Mouse (Mus musculus) thymus, postnatal 0 days (tissue): ENCODE data around the gene Rimbp2. TPM values are rescaled to one million over a fixed set of nuclear protein-coding genes. Genes with fewer than 3 reads are reported as not detected.

ENCODE experiments used
- DNase-seq: peaks from one replicate; pipeline ENCODE4 v3.0.0-alpha.2; 2015; ENCODE audit warnings: low spot score
- polyA plus RNA-seq: library from polyadenylated mRNA; unstranded; fragments of >200 nt; fragmentation: Nextera tagmentation; extraction: Ambion mirVana; gene quantifications from 2 replicates; pipeline ENCODE4 v1.2.1, GENCODE M21; 2015

Gene Rimbp2
- polyA plus RNA-seq, 1 experiment from 2014 or later, result not detected

DNA sequence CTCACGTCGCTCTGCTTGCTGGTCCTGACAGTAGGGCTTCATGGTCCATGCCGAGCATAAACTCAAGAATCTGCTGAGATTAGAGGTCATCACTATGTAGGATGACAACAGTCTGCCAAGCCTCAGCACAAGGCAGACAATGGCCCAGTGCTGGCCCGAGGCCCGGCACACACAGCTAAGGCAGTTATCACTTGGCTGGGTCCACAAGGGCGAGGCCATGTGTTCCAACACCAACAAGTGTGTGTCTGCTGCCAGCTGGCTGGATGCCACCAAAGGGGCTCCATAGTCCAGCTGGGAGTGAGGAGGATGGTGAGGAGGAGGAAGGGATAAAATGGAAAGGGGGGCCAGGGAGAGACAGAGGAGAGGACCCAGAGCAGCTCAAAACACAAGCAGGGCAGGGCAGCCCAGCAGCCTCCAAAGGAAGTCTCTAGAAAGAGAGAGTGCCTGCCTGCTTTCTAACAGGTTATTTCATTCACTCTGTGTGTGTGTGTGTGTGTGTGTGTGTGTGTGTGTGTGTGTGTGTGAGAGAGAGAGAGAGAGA is 17.9 kb downstream of the Rimbp2 start:
- DNase-seq, result no peak

DNA sequence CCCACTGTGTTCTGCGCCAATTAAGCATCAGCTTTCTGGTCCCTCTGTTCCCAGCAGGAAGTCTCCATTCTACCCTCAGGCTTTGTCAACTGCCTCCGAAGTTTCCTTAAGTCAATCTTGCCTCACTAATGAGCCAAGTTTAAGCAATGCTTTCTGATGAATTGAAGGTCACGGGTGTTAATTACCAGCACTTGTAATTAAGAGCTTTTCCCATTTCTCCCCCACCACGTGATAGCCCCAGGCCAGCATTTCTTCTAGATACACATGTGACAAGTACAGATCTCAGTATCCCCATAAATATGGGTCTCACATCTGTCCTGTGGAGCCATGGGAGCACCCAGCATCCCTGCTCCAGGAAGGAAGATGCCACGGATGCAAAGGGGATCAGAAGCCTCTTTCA is 20.5 kb downstream of the Rimbp2 start:
- no peak for DNase-seq

DNA sequence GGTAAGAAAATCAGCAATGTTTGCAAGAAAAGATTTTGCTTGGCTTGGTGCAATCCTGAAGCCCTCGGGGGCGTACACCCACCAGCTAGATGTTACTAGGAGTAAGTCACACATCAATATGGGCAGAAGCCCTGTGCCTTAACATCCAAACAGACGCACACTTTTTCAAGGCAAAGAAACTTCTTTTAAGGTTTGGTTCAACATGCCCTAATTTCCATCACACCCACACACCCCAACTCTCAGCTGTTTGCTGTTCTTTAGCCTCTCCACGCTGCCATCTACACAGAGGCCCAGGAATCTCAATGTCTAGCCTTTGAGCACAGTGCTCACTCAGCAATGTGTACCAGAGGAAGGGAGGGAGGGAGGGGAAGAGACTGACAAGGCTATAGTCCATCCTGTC is 28.2 kb downstream of the Rimbp2 start:
- DNase-seq, result no peak

DNA sequence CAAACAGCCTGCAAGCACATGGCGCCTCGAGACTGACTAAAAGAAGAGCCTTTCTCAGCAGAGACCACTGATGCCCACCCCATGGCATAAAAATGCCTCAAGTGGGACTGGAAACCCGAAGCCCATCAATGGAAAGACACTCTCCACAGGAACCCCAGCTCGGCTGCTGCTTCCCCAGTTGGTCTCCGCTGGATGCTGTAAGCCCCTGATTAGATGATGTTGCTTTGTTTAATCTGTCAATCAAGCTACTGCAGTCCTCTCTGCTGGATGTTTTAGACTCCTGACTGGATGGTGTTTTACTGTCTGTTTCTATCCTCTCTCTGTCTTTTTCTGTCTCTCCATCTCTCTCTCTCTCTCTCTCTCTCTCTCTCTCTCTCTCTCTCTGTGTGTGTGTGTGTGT is 33.2 kb downstream of the Rimbp2 start:
- DNase-seq, result no peak

DNA sequence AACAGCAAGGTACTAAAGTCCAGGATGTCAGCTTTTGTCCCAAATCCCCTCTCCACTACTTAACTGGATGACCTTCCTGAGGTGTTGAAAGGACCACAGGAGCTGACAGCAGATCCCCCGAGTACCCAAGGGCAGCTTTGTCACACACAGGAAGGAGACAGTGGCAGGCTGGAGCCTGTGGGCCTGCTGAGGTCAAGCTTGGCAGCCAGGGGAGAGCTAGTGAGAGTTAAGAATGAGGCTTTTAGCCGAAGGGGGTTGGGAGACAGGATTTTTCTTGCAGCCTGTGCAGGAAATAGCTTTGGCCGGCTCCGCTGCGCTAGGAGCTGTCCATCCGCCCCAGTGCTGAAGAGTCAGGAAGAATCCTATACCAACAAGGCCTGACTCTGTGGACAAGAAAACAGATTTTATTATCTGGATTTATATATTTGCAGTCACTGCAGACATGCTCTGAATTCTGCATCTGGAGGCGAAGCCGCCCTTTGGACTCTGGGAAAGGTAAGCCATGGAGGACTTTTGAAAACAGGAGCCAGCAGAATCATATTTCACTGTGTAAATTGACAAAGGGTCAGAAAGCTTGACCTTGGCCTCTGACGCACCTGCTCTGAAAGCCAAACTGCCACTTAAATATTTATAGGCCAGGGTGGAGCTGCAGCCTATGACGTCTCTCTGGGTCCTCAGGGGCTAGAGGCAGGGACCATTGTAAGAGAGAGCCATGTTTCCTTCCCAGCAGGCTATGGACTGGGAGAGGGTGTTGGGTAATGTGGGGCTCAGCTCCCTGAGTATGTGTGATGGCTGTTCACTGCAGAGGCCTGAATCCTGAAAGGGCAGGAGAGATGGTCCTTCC is 35.9 kb downstream of the Rimbp2 start:
- DNase-seq, result peak; percentile 3

DNA sequence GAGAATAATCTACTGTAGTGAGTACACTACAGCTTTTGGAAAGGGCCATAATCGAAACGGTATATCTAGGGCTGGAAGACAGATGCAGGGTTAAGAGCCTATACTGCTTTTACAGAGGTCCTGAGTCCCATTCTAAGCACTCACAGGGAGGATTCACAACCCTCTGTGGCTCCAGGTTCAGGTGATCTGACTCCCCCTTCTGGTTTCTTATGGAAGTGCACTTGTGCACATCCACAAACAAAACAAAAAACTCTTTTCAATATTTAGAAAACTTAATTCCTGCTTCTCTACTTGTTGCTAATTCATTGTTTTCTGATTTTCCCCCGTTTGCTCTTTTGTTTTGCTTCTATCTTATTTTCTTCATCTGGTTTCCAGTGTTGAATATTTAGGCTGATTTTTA is 39.5 kb downstream of the Rimbp2 start:
- no peak for DNase-seq

DNA sequence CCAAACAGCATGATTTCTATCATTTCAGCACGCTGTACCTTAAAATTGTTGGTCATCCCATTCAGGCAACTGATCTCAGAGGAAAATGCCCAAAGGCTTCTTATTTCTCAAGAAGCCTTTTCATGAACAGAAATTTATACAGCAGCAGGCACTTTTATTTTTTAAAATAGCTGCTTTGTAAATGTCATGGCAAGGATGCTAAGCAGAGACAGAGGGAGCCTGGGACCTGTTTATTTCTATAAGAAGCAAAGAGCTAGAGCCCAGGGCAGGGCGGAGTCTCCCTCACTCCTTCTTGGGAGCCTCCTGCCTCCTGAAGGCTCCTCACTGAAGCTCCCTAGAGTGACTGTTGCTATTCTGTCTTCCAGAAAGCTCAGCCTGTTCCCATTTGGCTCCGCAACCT is 40.9 kb downstream of the Rimbp2 start:
- DNase-seq, result no peak

DNA sequence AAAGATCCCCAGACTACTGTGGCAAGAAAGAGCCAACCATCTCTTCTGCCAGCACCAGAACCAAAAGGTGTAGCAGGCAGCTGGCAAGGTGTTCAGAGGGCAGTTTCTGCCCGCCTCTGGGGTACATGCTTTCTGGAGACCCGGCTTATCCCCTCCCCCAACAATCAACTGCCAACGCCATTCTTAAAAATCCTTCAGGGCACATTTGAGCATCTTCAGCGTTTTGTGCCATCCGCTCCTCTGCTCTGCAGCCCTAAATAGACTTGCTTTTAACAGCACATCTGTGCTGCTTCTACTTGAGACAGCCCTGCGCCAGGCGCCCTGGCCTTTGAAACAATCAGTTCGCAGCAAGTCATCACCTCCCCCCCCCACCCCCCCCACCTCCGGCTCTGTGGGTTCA is 41.7 kb downstream of the Rimbp2 start:
- DNase-seq, result no peak

DNA sequence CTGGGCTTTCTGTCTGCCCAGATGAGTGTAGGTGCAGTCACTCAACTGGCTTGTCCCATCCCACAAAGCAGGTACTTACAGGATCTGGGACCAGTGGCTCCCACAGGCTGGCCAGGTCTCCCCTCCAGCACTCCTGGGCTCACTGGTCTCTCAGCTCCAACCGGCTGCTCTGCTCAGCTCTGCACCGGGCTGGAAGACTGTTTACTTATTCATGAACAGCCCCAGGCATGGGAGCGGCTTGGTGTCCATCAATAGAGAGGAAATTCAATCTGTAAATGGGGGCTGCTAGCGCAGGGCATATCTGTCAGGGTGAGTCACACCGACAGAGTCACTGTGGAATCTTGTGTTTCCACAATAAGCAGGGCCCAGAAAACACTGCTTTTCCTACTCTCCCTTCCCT is 49.2 kb downstream of the Rimbp2 start:
- no peak for DNase-seq

DNA sequence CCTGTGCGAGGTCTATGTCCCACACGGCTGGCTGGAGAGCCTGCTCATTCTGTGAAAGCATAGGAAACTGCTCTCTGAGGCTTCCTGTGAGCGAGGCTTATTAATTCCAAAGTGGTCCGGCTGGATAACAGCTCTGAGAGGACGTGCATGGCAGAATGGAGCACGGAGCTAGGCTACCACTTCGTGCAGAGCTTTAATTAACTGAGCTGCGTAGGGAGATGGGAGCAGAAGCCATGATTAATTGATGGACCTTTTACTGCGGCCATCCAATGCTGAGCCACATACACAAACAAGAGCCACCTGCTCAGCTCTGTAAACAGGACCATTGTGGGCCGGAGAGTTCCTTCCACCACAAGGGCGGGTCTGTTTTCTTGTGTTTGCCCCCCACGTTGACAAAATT is 50.2 kb downstream of the Rimbp2 start:
- no peak for DNase-seq

DNA sequence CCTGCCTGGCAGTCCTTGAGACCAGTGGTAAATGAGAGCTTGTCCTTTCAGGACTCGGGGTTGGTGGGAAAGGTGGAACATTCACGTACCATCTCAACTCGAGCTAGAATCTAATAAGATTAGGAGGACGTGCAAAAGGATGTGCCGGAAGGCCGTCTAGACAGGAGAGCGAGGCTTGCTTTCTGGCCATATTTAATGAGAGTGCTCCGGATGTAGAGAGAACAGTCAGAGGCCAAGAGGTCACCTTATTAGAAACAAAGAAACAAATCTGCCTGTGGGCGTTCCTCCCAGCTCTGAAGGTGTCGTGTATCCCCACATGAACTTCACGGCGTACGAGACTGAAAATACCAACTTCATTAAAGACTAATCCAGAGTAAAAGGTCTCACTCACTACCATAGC is 53.3 kb downstream of the Rimbp2 start:
- no peak for DNase-seq

DNA sequence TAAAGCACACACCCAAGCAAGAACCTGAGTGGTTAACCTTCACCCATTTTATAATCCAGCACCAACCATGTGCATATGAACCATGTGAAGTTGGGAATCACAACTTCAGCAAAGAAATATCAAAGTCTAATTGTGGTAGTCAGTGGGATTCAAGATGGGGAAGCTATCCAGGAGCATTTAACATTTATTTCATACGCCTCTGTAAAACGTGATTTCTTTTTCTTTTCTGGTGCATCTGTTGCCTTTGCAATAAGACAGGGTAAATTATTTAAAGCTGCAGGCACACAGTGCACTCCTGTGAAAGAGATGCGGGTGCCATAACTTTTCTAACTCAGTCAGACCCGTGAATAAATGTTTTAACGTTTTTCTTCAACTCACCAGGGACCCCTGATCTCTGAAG is 58.4 kb downstream of the Rimbp2 start:
- DNase-seq, result no peak

DNA sequence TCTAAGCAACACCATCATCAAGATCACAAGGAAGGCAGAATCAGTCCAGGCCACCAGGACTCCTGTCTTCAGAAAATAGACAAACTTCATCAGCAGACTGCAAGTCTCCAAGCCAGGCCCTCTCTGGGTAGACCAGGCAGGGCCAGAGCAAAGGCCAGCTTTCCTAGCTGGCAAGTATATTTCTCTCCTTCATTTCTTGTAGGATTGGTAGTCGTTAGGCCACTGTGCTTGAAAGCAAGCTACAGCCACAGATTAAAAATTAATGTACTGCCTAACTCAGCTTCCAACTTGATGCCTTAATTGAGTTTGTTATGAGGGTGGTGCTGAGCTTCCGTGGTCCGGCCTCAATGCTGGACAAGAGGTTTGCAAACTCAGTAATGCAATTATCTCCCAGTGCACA is 65.7 kb downstream of the Rimbp2 start:
- no peak for DNase-seq

DNA sequence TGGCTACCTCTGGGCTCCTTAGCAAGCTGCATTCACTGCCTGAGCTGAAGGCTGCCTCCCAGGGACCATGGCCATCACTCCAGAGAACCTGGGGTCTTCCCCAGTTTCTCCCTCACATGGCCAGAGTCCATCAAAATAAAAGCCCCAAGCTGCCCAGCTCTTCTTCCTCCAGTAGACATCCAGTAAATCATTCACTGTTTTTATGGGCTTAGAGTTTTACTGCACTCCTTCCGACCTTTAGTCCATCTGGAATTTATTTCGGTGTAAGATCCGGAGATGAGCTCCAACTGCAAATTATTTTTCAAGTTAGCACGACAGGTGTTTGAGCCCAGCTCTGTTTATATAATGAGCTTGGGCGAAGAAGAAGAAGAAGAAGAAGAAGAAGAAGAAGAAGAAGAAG is 69.0 kb downstream of the Rimbp2 start:
- no peak for DNase-seq

DNA sequence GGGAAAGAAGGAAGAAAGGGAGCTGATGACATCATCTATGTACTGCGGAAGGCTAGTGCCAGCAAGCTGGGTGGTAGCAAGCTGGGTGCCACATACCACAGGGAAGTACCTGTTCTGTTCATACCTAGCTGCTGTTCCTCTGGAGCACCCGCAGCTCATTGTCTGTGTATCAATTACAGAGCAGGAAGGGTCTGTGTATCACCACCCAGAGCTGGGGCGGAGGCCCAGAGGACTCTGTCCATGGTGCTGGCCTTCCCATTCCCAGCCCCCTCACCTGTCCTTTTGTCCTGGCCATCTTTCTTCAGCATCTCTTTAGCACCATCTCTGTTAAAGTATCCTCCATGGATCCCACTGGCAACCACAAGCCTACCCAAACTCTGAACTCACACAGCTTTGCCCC is 74.2 kb downstream of the Rimbp2 start:
- no peak for DNase-seq

DNA sequence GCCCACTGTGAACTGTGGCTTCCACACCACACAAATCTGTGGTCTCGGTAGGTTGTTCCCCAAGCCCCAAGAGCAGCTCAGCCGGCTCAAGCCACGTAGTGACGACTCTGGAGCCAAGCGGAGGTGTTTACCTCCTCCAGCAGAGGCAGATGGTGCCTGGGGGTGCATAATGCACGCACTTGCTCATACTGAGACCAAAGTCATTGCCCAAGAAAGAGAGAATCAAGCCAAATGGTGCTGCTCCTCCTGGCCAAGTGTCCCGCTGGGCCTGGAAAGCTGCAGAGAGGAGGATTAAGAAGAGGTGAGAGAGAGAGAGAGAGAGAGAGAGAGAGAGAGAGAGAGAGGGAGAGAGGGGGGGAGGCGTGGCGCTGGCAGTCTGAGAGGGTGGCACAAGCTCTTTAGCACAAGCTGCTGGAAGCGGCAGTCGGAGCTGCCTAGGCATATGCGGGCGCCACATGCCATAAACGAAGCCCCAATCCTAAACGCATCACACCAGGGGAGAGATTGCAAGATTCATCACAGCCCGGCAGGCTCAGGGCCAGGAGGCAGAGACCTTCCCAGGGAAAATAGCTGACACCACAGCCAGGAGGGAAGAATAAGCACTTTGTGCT is 75.8 kb downstream of the Rimbp2 start:
- DNase-seq, result no peak

DNA sequence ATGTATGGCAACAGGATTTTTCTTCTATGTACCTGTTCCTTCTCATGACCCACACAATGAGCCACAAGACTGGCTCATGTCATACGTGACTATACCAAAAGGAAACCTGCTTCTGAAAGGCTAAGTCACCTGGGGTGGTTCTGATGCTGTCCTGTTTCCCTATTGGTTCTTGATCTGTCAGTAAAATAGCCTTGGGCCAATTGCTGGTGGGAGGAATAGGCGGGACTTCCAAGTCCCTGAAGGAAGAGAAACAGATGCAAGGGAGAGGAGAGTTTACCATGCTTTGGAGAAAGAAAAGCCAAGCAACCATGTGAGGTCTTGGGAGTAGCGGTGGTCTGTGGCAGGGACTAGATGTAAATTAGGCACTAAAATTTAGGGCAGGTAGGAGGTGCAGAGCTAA is 81.6 kb downstream of the Rimbp2 start:
- no peak for DNase-seq

DNA sequence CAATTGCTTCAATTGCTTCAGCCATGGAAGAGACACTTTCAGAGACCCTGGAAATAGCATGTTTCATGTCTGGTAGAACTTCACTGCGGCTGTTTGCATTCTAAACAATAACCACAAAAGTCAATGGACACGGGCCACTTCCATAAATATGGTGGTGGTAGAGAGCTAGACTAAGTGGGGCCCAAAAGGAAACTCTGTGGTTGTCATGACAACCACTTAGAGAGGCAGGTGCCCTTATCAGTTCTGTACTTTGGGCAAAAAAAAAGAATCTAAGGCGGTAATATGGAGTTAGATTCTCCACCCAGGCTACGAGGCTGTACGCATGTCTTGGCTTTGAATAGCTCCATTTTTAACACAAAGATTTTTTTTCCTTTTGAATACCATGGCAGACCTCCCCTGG is 86.5 kb downstream of the Rimbp2 start:
- DNase-seq, result no peak

DNA sequence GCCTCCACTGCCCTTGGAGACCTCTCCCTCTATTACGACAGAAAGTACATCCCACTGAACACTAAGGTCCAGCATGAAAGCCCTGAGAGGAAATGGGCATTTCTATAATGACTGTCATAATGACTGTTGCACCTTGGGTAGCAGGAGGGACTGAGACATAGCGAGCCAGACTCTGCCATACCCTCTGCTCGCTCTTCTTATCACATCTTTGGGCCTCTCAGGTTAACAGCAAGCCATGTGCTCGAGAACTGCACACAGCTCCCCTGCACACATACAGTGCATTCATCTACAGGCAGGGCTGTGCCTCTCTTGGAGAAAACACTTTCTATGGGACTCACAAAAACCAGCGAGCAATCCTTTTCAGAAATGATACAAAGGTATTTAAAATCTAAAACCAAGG is 87.0 kb downstream of the Rimbp2 start:
- no peak for DNase-seq

DNA sequence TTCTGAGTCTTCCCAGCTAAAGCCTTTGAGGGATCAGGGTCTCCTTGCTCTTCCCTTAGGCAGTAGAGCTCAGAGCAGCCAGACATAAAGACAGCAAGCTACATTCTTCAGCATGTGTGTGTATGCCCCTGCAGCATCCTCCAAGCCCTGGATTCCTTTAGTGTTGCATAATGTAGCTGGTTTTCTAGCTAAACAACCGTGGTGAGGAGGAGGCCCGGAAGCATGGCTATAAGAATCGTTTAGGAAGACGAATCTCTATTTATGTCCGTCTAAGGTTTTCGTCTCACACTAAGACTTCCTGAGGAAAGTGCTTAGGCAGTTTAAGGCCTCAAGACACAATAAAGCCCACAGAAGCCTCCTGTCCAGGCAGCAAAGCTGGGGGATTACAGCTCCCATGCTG is 89.8 kb downstream of the Rimbp2 start:
- DNase-seq, result no peak

DNA sequence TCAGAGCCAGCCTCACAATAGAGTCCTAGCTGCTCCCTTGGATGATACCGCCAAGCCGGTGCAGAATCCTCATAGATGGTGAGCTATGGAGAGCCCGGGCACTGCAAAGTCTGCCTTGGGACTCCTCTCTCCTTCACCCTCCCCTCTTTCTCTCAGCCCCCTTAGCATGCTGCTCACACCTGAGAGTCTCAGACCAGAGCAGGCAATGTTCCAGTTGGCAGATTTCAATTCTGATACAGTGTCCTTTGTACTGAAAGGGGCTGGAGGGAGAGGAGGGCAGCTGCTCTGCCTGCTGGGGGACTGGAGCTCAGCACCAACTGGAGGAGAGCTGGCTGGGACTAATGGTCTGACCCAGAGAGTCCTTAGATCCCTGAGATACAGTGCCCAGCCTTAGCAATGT is 92.4 kb downstream of the Rimbp2 start:
- DNase-seq, result no peak

DNA sequence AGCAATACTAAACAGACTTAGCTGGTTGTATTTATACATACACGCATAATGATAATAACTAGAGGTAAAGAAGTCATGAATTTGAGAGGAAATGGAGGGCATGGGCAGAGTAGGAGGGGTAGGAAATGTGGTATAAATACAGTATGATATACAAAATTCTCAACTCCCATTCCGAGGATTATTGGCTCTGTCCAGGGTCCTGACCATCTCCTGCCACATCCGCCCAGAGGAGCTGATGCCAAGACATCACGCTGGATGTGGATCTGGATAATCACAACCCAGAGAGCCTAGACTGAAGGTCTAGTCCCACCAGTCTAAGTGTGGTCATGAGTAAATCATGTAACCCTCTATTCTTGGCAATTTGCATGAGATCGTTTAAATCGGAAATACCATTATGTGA is 100.5 kb downstream of the Rimbp2 start:
- no peak for DNase-seq

DNA sequence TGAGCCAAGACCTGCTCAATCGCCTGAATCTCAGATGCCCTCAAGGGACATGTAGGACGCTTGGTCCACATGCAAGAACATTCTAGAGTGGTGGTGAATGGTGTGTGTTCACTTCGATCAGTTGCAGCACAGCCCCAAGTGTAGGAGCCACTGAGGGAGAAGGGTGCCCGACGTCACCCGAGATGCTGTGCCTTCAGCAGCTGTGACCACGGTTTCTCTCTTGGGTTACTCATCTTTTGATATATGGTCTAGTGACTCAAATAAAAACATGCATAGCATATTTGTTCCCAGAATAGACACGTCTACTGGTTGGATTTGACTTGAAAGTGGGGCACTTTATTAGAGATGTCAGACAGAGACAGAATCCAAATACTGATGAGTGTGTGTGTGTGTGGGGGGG is 105.5 kb downstream of the Rimbp2 start:
- DNase-seq, result no peak
